Mouse (Mus musculus): Measurements from ENCODE around the gene 1700019A02Rik. TPM values are rescaled to one million over a fixed set of nuclear protein-coding genes. Genes with fewer than 3 reads are reported as not detected.

The 1700019A02Rik gene
- not detected in 2 replicates for polyA plus RNA-seq (2014; fragmentation: Nextera tagmentation; extraction: Ambion mirVana)

- no peaks in the 10 kb centered on the region for H3K4me1 ChIP-seq (ENCODE audit: control insufficient read depth, insufficient read depth, low read length)
- DNase-seq (ENCODE audit: low spot score) = no peak
- no peak within 1 kb of the TSS for H3K27ac ChIP-seq (replicated peaks; ENCODE audit: low read depth, low read length)
- no peak within 1 kb of the TSS for H3K4me2 ChIP-seq (ENCODE audit: low read depth, low read length)
- ATAC-seq (ENCODE audit: low read depth) = no peak
- no peaks in the 10 kb centered on the region for H3K36me3 ChIP-seq (ENCODE audit: control insufficient read depth, insufficient read depth, low read length)
- 93% methylated on average over 8 of the region's 8 CpGs for WGBS
- no peaks in the 10 kb centered on the region for H3K27me3 ChIP-seq (replicated peaks; ENCODE audit: control insufficient read depth, insufficient read depth, low read length)
- no peak within 1 kb of the TSS for H3K4me3 ChIP-seq (ENCODE audit: low read depth, low read length)
- H3K9me3 ChIP-seq (ENCODE audit: control insufficient read depth, low read length) = no peaks in the 10 kb centered on the region
- no peak within 1 kb of the TSS for H3K9ac ChIP-seq (ENCODE audit: low read depth, low read length)
These were observed at the start of gene 1700019A02Rik for GRCm38 (mm10) chr1:53187536-53187935. 1700019A02Rik (minus strand) TSS chr1:53187636.

DNA sequence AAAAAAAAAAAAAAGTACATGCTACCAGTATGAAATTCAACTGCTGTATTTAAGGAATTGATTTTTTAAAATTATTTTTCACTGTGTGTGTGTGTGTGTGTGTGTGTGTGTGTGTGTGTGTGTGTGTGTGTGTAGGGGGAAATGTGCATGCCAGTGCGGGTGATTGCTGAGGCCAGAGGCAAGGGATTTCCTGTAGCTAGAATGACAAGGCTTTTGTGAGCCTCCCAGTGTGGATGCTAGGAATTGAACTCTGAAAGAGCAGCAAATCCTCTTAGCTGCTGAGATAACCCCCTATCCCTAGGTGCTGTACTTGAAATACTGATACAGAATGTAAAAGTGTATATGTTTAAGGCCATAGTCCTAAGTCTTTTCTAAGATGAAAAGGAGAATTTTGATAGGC lies 38.6 kb upstream of the 1700019A02Rik start:
- H3K4me2 ChIP-seq (ENCODE audit: low read depth, low read length) = no peak overlapping the region
- no peak for DNase-seq (ENCODE audit: low spot score)
- H3K9me3 ChIP-seq (ENCODE audit: control insufficient read depth, low read length) = no peaks in the 10 kb centered on the region
- no peak overlapping the region for H3K9ac ChIP-seq (ENCODE audit: low read depth, low read length)
- H3K36me3 ChIP-seq (ENCODE audit: control insufficient read depth, insufficient read depth, low read length) = 0 out of 2 replicates have a peak, but pooled peaks cover 4% of the 10 kb centered on the region
- 50% methylated on average over 1 of the region's 1 CpGs for WGBS
- no peaks in the 10 kb centered on the region for H3K4me1 ChIP-seq (ENCODE audit: control insufficient read depth, insufficient read depth, low read length)
- H3K4me3 ChIP-seq (ENCODE audit: low read depth, low read length) = no peak overlapping the region
- H3K27me3 ChIP-seq (replicated peaks; ENCODE audit: control insufficient read depth, insufficient read depth, low read length) = no peaks in the 10 kb centered on the region
- no peak overlapping the region for H3K27ac ChIP-seq (replicated peaks; ENCODE audit: low read depth, low read length)
- ATAC-seq (ENCODE audit: low read depth) = no peak

- DNase-seq (ENCODE audit: low spot score) = no peak
- Histone ChIP-seq H3K4me1 (ENCODE audit: control insufficient read depth, insufficient read depth, low read length) (no peaks in the 10 kb centered on the region), H3K9ac (ENCODE audit: low read depth, low read length) (no peak overlapping the region), H3K4me3 (ENCODE audit: low read depth, low read length) (no peak overlapping the region), H3K4me2 (ENCODE audit: low read depth, low read length) (no peak overlapping the region), H3K36me3 (ENCODE audit: control insufficient read depth, insufficient read depth, low read length) (0 out of 2 replicates have a peak, but pooled peaks cover 4% of the 10 kb centered on the region), H3K27ac (replicated peaks; ENCODE audit: low read depth, low read length) (no peak overlapping the region), H3K9me3 (ENCODE audit: control insufficient read depth, low read length) (no peaks in the 10 kb centered on the region), H3K27me3 (replicated peaks; ENCODE audit: control insufficient read depth, insufficient read depth, low read length) (no peaks in the 10 kb centered on the region)
- WGBS = 65% methylated on average over 3 of the region's 3 CpGs
- no peak for ATAC-seq (ENCODE audit: low read depth)
These were observed 38.2 kb upstream of the 1700019A02Rik start for GRCm38 (mm10) chr1:53225616-53226015.

DNA sequence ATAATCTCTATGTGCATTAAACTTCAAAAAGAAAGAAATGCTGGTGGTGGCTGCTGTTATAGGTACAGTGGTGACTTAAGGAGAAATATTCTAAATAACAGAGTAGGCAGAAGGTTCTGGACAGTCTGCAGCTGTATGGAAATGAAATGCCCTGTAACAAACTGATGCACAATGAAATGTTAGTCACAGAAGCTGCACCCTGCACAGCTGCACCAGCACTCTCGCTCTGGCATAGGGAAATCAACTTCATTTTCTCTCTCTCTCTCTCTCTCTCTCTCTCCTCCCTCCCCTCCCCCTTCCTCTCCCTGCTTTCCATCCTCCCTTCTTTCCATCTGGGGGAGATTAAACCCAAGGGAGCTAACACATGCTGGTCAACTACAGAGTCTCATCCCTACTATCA lies 37.3 kb upstream of the 1700019A02Rik start:
- H3K36me3 ChIP-seq (ENCODE audit: control insufficient read depth, insufficient read depth, low read length) = 0 out of 2 replicates have a peak, but pooled peaks cover 1% of the 10 kb centered on the region
- no peak overlapping the region for H3K27ac ChIP-seq (replicated peaks; ENCODE audit: low read depth, low read length)
- no peaks in the 10 kb centered on the region for H3K27me3 ChIP-seq (replicated peaks; ENCODE audit: control insufficient read depth, insufficient read depth, low read length)
- WGBS = 60% methylated on average over 1 of the region's 1 CpGs
- H3K9me3 ChIP-seq (ENCODE audit: control insufficient read depth, low read length) = no peaks in the 10 kb centered on the region
- ATAC-seq (ENCODE audit: low read depth) (no peak), DNase-seq (ENCODE audit: low spot score) (no peak)
- H3K9ac ChIP-seq (ENCODE audit: low read depth, low read length) = no peak overlapping the region
- no peak overlapping the region for H3K4me3 ChIP-seq (ENCODE audit: low read depth, low read length)
- H3K4me2 ChIP-seq (ENCODE audit: low read depth, low read length) = no peak overlapping the region
- no peaks in the 10 kb centered on the region for H3K4me1 ChIP-seq (ENCODE audit: control insufficient read depth, insufficient read depth, low read length)

- Histone ChIP-seq H3K9ac (ENCODE audit: low read depth, low read length) (no peak overlapping the region), H3K36me3 (ENCODE audit: control insufficient read depth, insufficient read depth, low read length) (no peaks in the 10 kb centered on the region), H3K4me1 (ENCODE audit: control insufficient read depth, insufficient read depth, low read length) (no peaks in the 10 kb centered on the region), H3K27me3 (replicated peaks; ENCODE audit: control insufficient read depth, insufficient read depth, low read length) (no peaks in the 10 kb centered on the region), H3K4me2 (ENCODE audit: low read depth, low read length) (no peak overlapping the region), H3K27ac (replicated peaks; ENCODE audit: low read depth, low read length) (no peak overlapping the region), H3K4me3 (ENCODE audit: low read depth, low read length) (no peak overlapping the region), H3K9me3 (ENCODE audit: control insufficient read depth, low read length) (no peaks in the 10 kb centered on the region)
- DNase-seq (ENCODE audit: low spot score) (no peak), ATAC-seq (ENCODE audit: low read depth) (no peak)
These were observed 22.7 kb upstream of the 1700019A02Rik start for GRCm38 (mm10) chr1:53210136-53210535.

- WGBS = 81% methylated on average over 2 of the region's 2 CpGs
- Histone ChIP-seq H3K27ac (replicated peaks; ENCODE audit: low read depth, low read length) (no peak overlapping the region), H3K4me3 (ENCODE audit: low read depth, low read length) (no peak overlapping the region), H3K9ac (ENCODE audit: low read depth, low read length) (no peak overlapping the region), H3K4me2 (ENCODE audit: low read depth, low read length) (no peak overlapping the region), H3K9me3 (ENCODE audit: control insufficient read depth, low read length) (no peaks in the 10 kb centered on the region), H3K36me3 (ENCODE audit: control insufficient read depth, insufficient read depth, low read length) (no peaks in the 10 kb centered on the region), H3K4me1 (ENCODE audit: control insufficient read depth, insufficient read depth, low read length) (no peaks in the 10 kb centered on the region), H3K27me3 (replicated peaks; ENCODE audit: control insufficient read depth, insufficient read depth, low read length) (no peaks in the 10 kb centered on the region)
- DNase-seq (ENCODE audit: low spot score) (no peak), ATAC-seq (ENCODE audit: low read depth) (no peak)
These were observed 16.5 kb upstream of the 1700019A02Rik start for GRCm38 (mm10) chr1:53203902-53204301.

DNA sequence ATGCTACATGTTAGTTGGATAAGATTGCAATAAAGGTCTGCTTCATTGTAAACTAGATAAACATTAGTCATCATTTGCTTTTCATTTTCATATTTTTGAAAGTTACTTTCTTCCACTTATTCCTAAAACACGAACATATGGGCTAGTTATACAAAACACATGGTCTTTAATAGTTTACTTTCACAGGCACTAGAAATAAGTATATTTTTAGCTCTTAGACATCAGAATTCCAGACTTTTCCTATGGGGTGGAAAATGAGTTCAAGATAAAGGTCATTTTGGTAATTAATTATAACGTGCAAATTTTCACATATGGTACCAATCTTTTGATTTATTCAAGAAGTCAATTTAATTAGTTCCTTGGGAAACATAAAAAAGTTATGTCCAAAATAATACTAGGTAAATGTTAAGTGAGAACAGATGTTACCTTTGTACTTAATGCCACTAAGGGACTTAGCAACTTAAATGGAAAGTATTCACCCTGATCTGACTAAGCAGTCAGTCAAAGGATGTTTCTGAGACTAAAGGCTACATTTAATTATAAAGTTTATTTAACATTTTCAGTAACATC lies 14.3 kb upstream of the 1700019A02Rik start:
- WGBS = 37% methylated on average over 2 of the region's 2 CpGs

GRCm38 (mm10) chr1:53194536-53194935 lies 7.1 kb upstream of the 1700019A02Rik start:
- DNase-seq (ENCODE audit: low spot score) = no peak
- H3K9ac ChIP-seq (ENCODE audit: low read depth, low read length) = no peak overlapping the region
- no peaks in the 10 kb centered on the region for H3K4me1 ChIP-seq (ENCODE audit: control insufficient read depth, insufficient read depth, low read length)
- H3K9me3 ChIP-seq (ENCODE audit: control insufficient read depth, low read length) = no peaks in the 10 kb centered on the region
- no peak for ATAC-seq (ENCODE audit: low read depth)
- H3K36me3 ChIP-seq (ENCODE audit: control insufficient read depth, insufficient read depth, low read length) = 0 out of 2 replicates have a peak, but pooled peaks cover 4% of the 10 kb centered on the region
- no peak overlapping the region for H3K27ac ChIP-seq (replicated peaks; ENCODE audit: low read depth, low read length)
- H3K4me2 ChIP-seq (ENCODE audit: low read depth, low read length) = no peak overlapping the region
- H3K27me3 ChIP-seq (replicated peaks; ENCODE audit: control insufficient read depth, insufficient read depth, low read length) = no peaks in the 10 kb centered on the region
- WGBS = 92% methylated on average over 3 of the region's 3 CpGs
- H3K4me3 ChIP-seq (ENCODE audit: low read depth, low read length) = no peak overlapping the region

More for the DNA sequence above, 14.3 kb upstream of the 1700019A02Rik start:
- DNase-seq (ENCODE audit: low spot score) (peak; percentile 16), ATAC-seq (ENCODE audit: low read depth) (0 out of 2 replicates have a peak, but pooled peaks have one; percentile 30)
- Histone ChIP-seq H3K36me3 (ENCODE audit: control insufficient read depth, insufficient read depth, low read length) (no peaks in the 10 kb centered on the region), H3K9me3 (ENCODE audit: control insufficient read depth, low read length) (no peaks in the 10 kb centered on the region), H3K27me3 (replicated peaks; ENCODE audit: control insufficient read depth, insufficient read depth, low read length) (no peaks in the 10 kb centered on the region), H3K9ac (ENCODE audit: low read depth, low read length) (no peak overlapping the region), H3K4me1 (ENCODE audit: control insufficient read depth, insufficient read depth, low read length) (no peaks in the 10 kb centered on the region), H3K4me2 (ENCODE audit: low read depth, low read length) (no peak overlapping the region), H3K4me3 (ENCODE audit: low read depth, low read length) (no peak overlapping the region), H3K27ac (replicated peaks; ENCODE audit: low read depth, low read length) (no peak overlapping the region)

DNA sequence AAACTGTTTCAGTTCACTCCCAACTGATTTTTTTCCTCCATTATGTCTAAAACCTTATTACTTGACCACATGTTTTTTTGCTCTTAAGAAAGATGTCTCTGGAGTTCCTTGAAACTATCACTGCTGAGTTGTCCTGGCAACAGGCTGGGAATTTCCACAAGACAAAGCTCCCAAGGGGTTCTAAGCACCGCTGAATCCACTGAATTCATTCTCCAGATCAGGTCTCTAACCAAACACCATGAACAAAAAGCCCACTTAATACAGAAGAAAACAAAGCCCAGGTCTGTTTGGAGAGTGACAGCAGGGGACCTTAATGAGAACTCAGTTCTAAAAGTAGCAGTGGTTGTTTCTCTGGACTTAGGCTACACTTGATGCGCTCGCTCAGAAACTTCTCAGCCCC lies 3.8 kb upstream of the 1700019A02Rik start:
- H3K4me2 ChIP-seq (ENCODE audit: low read depth, low read length) = no peak overlapping the region
- no peaks in the 10 kb centered on the region for H3K4me1 ChIP-seq (ENCODE audit: control insufficient read depth, insufficient read depth, low read length)
- WGBS = 65% methylated on average over 3 of the region's 3 CpGs
- DNase-seq (ENCODE audit: low spot score) (peak; percentile 33), ATAC-seq (ENCODE audit: low read depth) (no peak)
- H3K4me3 ChIP-seq (ENCODE audit: low read depth, low read length) = no peak overlapping the region
- H3K27ac ChIP-seq (replicated peaks; ENCODE audit: low read depth, low read length) = no peak overlapping the region
- 0 out of 2 replicates have a peak, but pooled peaks cover 4% of the 10 kb centered on the region for H3K36me3 ChIP-seq (ENCODE audit: control insufficient read depth, insufficient read depth, low read length)
- H3K9ac ChIP-seq (ENCODE audit: low read depth, low read length) = no peak overlapping the region
- H3K9me3 ChIP-seq (ENCODE audit: control insufficient read depth, low read length) = no peaks in the 10 kb centered on the region
- H3K27me3 ChIP-seq (replicated peaks; ENCODE audit: control insufficient read depth, insufficient read depth, low read length) = no peaks in the 10 kb centered on the region

All from embryonic facial prominence, embryonic 14.5 days (tissue).